Mouse (Mus musculus) lung, postnatal 10 days (tissue): ENCODE results near the gene Edem1.
A peak's percentile ranks its signal among the peaks of the same experiment; 100 is the strongest.

Experiments
- DNase-seq: peaks from one replicate; pipeline ENCODE4 v3.0.0; 2021

The Edem1 gene

GRCm38 (mm10) chr6:108828234-108828868 is at the start of gene Edem1:
Edem1 (plus strand) TSS chr6:108828641.
- DNase-seq = peak; percentile 99

DNA sequence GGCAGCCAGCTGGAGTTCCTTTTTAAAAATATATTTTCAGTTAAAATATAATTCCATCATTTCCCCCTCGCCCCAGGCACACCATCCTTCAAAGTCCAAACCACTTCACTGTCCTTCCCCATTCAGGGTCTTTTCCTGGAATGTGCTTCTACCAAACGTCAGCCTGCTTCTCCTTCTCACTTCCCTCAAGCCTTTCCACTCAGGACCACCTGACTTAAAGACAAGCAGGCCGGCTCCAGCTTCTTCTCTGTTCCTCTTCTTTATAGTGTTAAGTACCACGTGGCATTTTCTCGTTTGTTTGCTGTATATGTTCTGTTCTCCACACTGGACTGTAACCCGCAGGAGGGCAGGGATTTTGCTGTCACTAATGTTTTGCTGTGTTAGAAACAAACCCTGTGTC is 46.6 kb upstream of the Edem1 start:
- no peak for DNase-seq

GRCm38 (mm10) chr6:108782526-108783183 is 45.8 kb upstream of the Edem1 start, which contains the start of gene Arl8b:
Arl8b (plus strand) TSS chr6:108783099.
- peak; percentile 98 for DNase-seq

DNA sequence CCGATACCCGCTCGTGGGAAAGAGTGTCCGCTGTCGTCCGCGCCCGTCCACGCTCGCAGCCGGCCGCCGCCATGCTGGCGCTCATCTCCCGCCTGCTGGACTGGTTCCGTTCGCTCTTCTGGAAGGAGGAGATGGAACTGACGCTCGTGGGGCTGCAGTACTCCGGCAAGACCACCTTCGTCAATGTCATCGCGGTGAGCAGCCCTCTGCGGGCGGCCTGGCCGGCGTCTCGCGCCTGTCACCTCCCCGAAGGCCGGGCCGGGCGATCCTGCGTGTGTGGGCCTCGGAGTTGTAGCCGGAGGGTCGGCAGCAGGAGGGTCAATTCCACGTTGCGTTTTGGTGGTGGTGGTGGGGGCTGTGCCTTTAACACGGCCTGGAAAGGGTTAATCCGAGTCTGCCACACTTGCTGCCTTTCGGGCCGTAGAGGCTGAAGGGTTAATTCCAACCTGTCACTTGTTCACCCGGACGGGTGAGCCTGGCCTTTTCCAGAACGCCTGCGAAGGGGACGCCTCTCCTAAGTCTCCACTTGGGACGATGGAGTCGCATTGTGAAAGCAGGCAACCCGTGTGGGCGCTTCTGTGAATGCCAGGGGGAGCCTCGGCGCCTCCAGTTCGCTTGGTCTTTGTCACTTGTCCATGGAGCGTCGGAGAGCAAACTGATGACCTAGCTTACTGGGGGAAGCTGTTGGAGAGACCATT is 45.1 kb upstream of the Edem1 start:
- peak; percentile 64 for DNase-seq

- peak; percentile 44 for DNase-seq
These were observed 44.4 kb upstream of the Edem1 start for GRCm38 (mm10) chr6:108784056-108784455.

GRCm38 (mm10) chr6:108784796-108785195 is 43.6 kb upstream of the Edem1 start:
- DNase-seq = peak; percentile 10

- no peak for DNase-seq
These were observed 42.9 kb upstream of the Edem1 start for GRCm38 (mm10) chr6:108785551-108785950.

GRCm38 (mm10) chr6:108791498-108791897 is 36.9 kb upstream of the Edem1 start:
- no peak for DNase-seq

GRCm38 (mm10) chr6:108795912-108796311 is 32.5 kb upstream of the Edem1 start:
- no peak for DNase-seq

- DNase-seq = peak; percentile 53
These were observed 31.7 kb upstream of the Edem1 start for GRCm38 (mm10) chr6:108796706-108797105.

GRCm38 (mm10) chr6:108805194-108805593 is 23.2 kb upstream of the Edem1 start:
- peak; percentile 42 for DNase-seq

DNA sequence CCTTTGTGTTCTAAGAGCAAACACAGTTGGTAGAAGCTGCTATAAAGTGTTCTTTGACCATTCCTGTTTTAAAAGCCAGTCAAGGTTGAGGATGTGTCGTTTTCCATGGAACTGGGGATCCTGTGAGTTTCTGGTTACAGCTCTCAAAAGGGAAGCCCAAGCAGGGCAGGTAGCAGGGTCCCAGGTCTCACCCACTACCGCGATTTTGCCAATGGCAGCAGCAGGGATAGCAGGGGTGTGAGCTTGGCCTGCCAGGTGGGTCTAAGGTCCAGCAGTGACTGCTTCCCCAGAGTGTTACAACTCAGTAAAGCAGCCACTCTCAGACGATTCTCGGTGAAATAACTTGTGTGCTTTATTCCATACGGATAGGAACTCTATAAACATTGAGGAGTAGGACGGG is 22.6 kb upstream of the Edem1 start:
- DNase-seq = no peak

GRCm38 (mm10) chr6:108807446-108807845 is 21.0 kb upstream of the Edem1 start:
- peak; percentile 9 for DNase-seq

- no peak for DNase-seq
These were observed 19.7 kb upstream of the Edem1 start for GRCm38 (mm10) chr6:108808786-108809185.

- no peak for DNase-seq
These were observed 18.2 kb upstream of the Edem1 start for GRCm38 (mm10) chr6:108810237-108810636.

DNA sequence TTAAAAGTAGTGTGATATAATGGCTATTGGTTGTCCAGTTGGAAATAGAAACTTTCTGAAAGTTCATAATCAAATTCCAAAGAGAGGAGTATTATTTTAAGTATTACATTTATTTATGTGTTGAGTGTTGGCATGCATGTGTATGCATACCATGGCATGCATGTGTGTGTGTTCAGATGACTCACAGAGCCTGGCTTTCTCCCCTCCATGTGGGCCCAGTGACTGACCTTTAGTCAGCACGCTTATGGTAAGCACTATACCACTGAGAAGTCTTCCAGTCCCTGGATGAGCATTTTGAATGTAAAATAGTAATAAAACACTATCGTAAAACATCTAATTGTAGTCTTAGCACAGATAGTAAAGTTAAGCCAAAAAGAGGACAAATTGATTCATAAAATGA is 16.3 kb upstream of the Edem1 start:
- DNase-seq = no peak

GRCm38 (mm10) chr6:108817510-108817909 is 10.9 kb upstream of the Edem1 start:
- DNase-seq = no peak

- peak; percentile 7 for DNase-seq
These were observed 3.5 kb upstream of the Edem1 start for GRCm38 (mm10) chr6:108824816-108825545.

GRCm38 (mm10) chr6:108826070-108826469 is 2.4 kb upstream of the Edem1 start:
- DNase-seq = no peak

- DNase-seq = no peak
These were observed 1.0 kb upstream of the Edem1 start for GRCm38 (mm10) chr6:108827336-108827920.

DNA sequence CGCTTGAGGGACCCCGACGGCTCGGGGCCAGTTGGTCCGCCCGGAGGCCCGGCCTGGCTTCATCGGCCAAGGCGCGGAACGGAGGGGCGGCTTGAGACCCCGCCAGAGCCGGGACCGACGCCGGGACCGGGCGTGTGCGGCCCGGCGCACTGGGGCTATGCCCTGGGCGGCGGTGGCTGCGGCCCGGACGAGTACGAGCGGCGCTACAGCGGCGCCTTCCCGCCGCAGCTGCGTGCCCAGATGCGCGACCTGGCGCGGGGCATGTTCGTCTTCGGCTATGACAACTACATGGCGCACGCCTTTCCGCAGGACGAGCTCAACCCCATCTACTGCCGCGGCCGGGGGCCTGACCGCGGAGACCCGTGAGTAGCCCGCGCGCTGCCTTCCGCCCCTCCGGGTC is 431 bp downstream of the Edem1 start:
- DNase-seq = peak; percentile 45

GRCm38 (mm10) chr6:108829386-108830370 is 1.2 kb downstream of the Edem1 start:
- peak; percentile 61 for DNase-seq
